Mouse (Mus musculus) MEL (cell line): ENCODE data around the gene Ovca2. TPM values are rescaled to one million over a fixed set of nuclear protein-coding genes. Genes with fewer than 3 reads are reported as not detected.

Experiments
- DNase-seq: peaks from one replicate; pipeline ENCODE4 v3.0.0; 2011; ENCODE audit warnings: low read depth, low spot score
- H3K27ac ChIP-seq: 2 replicates; pipeline ENCODE4 v1.5.1; 2012; ENCODE audit warnings: low read depth, mild to moderate bottlenecking, control low read depth, low read length, moderate library complexity; ENCODE audit not compliant: control insufficient read depth
- H3K27me3 ChIP-seq, 2 experiments: fragments of 150-350 bp in 1 of 2; sonication (generic) in 1 of 2; 2 replicates each; pipeline ENCODE4 v1.6.1; 2012; ENCODE audit warnings: low read length in 2 of 2, mild to moderate bottlenecking in 2 of 2, improper control_type of control experiment in 1 of 2, moderate library complexity in 1 of 2; ENCODE audit not compliant: insufficient read depth in 2 of 2, control insufficient read depth in 1 of 2
- H3K36me3 ChIP-seq, 2 experiments: 2 replicates each; pipeline ENCODE4 v1.6.1; 2012 to 2014; ENCODE audit warnings: low read length in 2 of 2, improper control_type of control experiment in 1 of 2, inconsistent platforms in 1 of 2, mild to moderate bottlenecking in 1 of 2; ENCODE audit not compliant: insufficient read depth in 2 of 2, control insufficient read depth in 1 of 2
- H3K4me1 ChIP-seq, 2 experiments: fragments of 150-350 bp in 1 of 2; sonication (generic) in 1 of 2; 2 replicates each; pipeline ENCODE4 v1.6.1; 2012; ENCODE audit warnings: low read length in 2 of 2, improper control_type of control experiment in 1 of 2, mild to moderate bottlenecking in 1 of 2; ENCODE audit not compliant: insufficient read depth in 2 of 2, control insufficient read depth in 1 of 2
- H3K4me3 ChIP-seq, 2 experiments: fragments of 150-350 bp in 1 of 2; sonication (generic) in 1 of 2; 2 replicates each; pipeline ENCODE4 v1.5.1; 2012; ENCODE audit warnings: low read depth in 2 of 2, low read length in 2 of 2, mild to moderate bottlenecking in 2 of 2, moderate library complexity in 2 of 2, control low read depth in 1 of 2, improper control_type of control experiment in 1 of 2; ENCODE audit not compliant: control insufficient read depth in 1 of 2, insufficient read depth in 1 of 2
- H3K79me2 ChIP-seq: 2 replicates; pipeline ENCODE4 v1.6.1; 2012; ENCODE audit warnings: mild to moderate bottlenecking, low read length, moderate library complexity; ENCODE audit not compliant: control insufficient read depth, poor library complexity, insufficient read depth
- H3K9ac ChIP-seq: 2 replicates; pipeline ENCODE4 v1.6.1; 2012; ENCODE audit warnings: low read depth, mild to moderate bottlenecking, control low read depth, low read length, moderate library complexity; ENCODE audit not compliant: control insufficient read depth, poor library complexity, severe bottlenecking
- H3K9me3 ChIP-seq: fragments of 150-350 bp; sonication (generic); replicated peaks from 2 replicates; pipeline ENCODE4 v1.6.1; 2012; ENCODE audit warnings: mild to moderate bottlenecking, low read length, improper control_type of control experiment, moderate library complexity; ENCODE audit not compliant: insufficient read depth
- CHD1 ChIP-seq: IDR thresholded peaks from 2 replicates; pipeline ENCODE4 v1.6.1; 2012; ENCODE audit warnings: low read depth, mild to moderate bottlenecking, inconsistent platforms, low read length, improper control_type of control experiment
- CHD2 ChIP-seq: IDR thresholded peaks from 2 replicates; pipeline ENCODE4 v1.6.1; 2011; ENCODE audit warnings: low read length, improper control_type of control experiment
- CTCF ChIP-seq, 3 experiments: IDR thresholded peaks in 2 of 3; conservative IDR thresholded peaks in 1 of 3; 2 replicates each; pipeline ENCODE4 v1.5.1; 2011 to 2012; ENCODE audit warnings: low read length in 3 of 3, low read depth in 2 of 3, mild to moderate bottlenecking in 2 of 3, improper control_type of control experiment in 1 of 3, inconsistent platforms in 1 of 3, mixed read lengths in 1 of 3, moderate library complexity in 1 of 3; ENCODE audit not compliant: control insufficient read depth in 1 of 3, insufficient read depth in 1 of 3, poor library complexity in 1 of 3, severe bottlenecking in 1 of 3
- ETS1 ChIP-seq: IDR thresholded peaks from 2 replicates; pipeline ENCODE4 v1.6.1; 2012; ENCODE audit warnings: low read depth, mild to moderate bottlenecking, inconsistent platforms, low read length, improper control_type of control experiment, moderate library complexity
- GATA1 ChIP-seq: IDR thresholded peaks from 2 replicates; pipeline ENCODE4 v1.6.1; 2011; ENCODE audit warnings: low read depth, low read length, improper control_type of control experiment
- MAFK ChIP-seq: IDR thresholded peaks from 2 replicates; pipeline ENCODE4 v1.6.1; 2011; ENCODE audit warnings: low read depth, mild to moderate bottlenecking, low read length, improper control_type of control experiment, borderline replicate concordance
- MAX ChIP-seq: IDR thresholded peaks from 2 replicates; pipeline ENCODE4 v1.6.1; 2011; ENCODE audit warnings: low read length, improper control_type of control experiment
- MAZ ChIP-seq: IDR thresholded peaks from 2 replicates; pipeline ENCODE4 v1.6.1; 2012; ENCODE audit warnings: low read depth, mild to moderate bottlenecking, inconsistent platforms, low read length, improper control_type of control experiment
- MYC ChIP-seq: IDR thresholded peaks from 2 replicates; pipeline ENCODE4 v1.6.1; 2011; ENCODE audit warnings: low read depth, mild to moderate bottlenecking, low read length, improper control_type of control experiment, moderate library complexity
- NELFE ChIP-seq: IDR thresholded peaks from 2 replicates; pipeline ENCODE4 v1.6.1; 2011; ENCODE audit warnings: low read depth, low read length, improper control_type of control experiment
- NRF1 ChIP-seq: IDR thresholded peaks from 2 replicates; pipeline ENCODE4 v1.6.1; 2014; ENCODE audit warnings: low read depth, mild to moderate bottlenecking, inconsistent platforms, low read length, improper control_type of control experiment, moderate library complexity; ENCODE audit not compliant: poor library complexity, insufficient read depth, severe bottlenecking
- RCOR1 ChIP-seq: IDR thresholded peaks from 2 replicates; pipeline ENCODE4 v1.6.1; 2012; ENCODE audit warnings: low read depth, mild to moderate bottlenecking, inconsistent platforms, low read length, improper control_type of control experiment
- SIN3A ChIP-seq: IDR thresholded peaks from 2 replicates; pipeline ENCODE4 v1.6.1; 2012; ENCODE audit warnings: low read length, improper control_type of control experiment, inconsistent platforms
- polyA plus RNA-seq, 2 experiments: library from polyadenylated mRNA; stranded (reverse) in 1 of 2; unstranded in 1 of 2; fragments of >175 nt in 1 of 2; fragments of >200 nt in 1 of 2; gene quantifications; 2 replicates each; pipeline versions ENCODE4 v1.2.1 to v1.2.4; 2012; ENCODE audit warnings: low replicate concordance in 2 of 2, low read depth in 1 of 2; ENCODE audit not compliant: insufficient read length in 2 of 2, insufficient read depth in 1 of 2, missing spikeins in 1 of 2
- total RNA-seq: library from RNA; depleted of rRNA; stranded (reverse); fragments of 300-350 nt; gene quantifications from 2 replicates; pipeline ENCODE4 v1.2.3, GENCODE M21; 2012

The Ovca2 gene
- total and polyA plus RNA-seq, 3 experiments = 23.1 to 33.1 TPM; not detected in 1

- no peak overlapping the region for H3K27ac ChIP-seq
- peaks cover 0 to 2% of the 10 kb centered on the region in 2 experiments; a peak in 2 of 4 replicates for H3K36me3 ChIP-seq
- H3K79me2 ChIP-seq = peaks cover 14% of the 10 kb centered on the region
- H3K4me3 ChIP-seq = no peak overlapping the region
- TF ChIP-seq ETS1 (no peak), GATA1 (no peak), MAX (no peak), MAFK (no peak), SIN3A (no peak), NRF1 (no peak)
- no peaks in the 10 kb centered on the region for H3K9me3 ChIP-seq
- no peak overlapping the region for H3K9ac ChIP-seq
- DNase-seq = no peak
- H3K4me1 ChIP-seq = no peaks in the 10 kb centered on the region; a peak in 1 of 4 replicates
- no peaks in the 10 kb centered on the region for H3K27me3 ChIP-seq
Measured at GRCm38 (mm10) chr11:75184986-75185385, 6.4 kb upstream of the Ovca2 start.

DNA sequence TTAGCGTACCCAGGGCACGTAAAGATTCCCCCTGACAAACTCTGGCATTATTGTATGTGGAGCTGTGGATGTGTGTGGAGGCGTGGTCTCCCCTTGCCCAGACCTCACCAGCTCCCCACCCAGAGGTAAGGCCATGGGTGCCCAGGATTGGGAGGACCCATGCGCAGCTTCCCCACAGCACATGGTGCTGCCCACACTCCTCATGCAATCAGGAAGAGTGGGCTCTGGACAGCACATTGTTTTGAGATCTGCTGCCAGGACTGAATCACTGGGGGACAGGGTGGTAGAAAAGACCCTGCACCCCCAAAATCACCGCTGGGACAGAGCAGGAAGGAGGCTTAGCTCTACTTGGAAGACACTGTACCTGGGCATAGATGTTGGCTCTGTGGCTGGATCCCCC, 5.9 kb upstream of the Ovca2 start:
- DNase-seq = no peak
- no peaks in the 10 kb centered on the region for H3K27me3 ChIP-seq
- no peaks in the 10 kb centered on the region for H3K9me3 ChIP-seq
- TF ChIP-seq MYC (no peak), CHD1 (no peak), RCOR1 (no peak), CHD2 (no peak), MAZ (no peak), NELFE (no peak)
- H3K27ac ChIP-seq = no peak overlapping the region
- H3K79me2 ChIP-seq = peaks cover 10% of the 10 kb centered on the region
- H3K36me3 ChIP-seq = peaks cover 0 to 2% of the 10 kb centered on the region in 2 experiments; a peak in 2 of 4 replicates
- H3K4me1 ChIP-seq = no peaks in the 10 kb centered on the region; a peak in 1 of 4 replicates
- no peak overlapping the region for H3K4me3 ChIP-seq
- no peak overlapping the region for H3K9ac ChIP-seq

DNA sequence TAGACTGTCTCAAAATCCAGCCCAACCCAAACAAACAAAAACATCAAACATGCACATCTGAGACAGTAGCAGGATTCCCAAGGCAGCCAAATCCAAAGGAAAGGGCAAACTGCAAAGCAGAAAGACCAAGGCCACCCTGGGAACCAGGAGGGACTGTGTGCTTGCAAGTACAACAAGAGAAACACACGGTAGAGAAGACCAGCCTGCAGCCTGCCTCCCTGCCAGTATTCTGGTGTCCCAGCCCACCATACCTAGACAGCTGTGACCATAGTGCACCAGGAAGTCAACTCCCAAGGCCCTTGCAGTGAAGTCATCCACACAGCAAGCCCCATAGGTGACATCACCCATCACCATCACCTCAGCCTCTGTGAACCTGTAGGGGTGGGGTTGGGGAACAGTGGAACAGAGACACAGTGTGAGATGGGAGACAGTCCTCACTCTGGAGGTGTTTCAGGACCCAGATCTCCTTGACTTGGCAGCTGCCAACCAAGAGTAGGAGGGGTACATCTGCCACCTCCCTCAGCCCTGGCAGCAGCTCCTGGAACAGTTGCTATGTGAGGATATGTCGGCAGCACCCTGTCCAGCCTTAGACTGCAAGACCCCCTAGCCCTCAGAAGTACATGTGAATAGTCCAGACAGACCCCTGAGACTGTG, 5.4 kb upstream of the Ovca2 start:
- H3K27ac ChIP-seq = no peak overlapping the region
- H3K4me3 ChIP-seq = no peak overlapping the region
- H3K36me3 ChIP-seq = peaks cover 0 to 2% of the 10 kb centered on the region in 2 experiments; a peak in 2 of 4 replicates
- H3K9me3 ChIP-seq = no peaks in the 10 kb centered on the region
- no peaks in the 10 kb centered on the region for H3K4me1 ChIP-seq
- H3K9ac ChIP-seq = no peak overlapping the region
- no peak for DNase-seq
- H3K27me3 ChIP-seq = no peaks in the 10 kb centered on the region
- peaks cover 5% of the 10 kb centered on the region for H3K79me2 ChIP-seq
- no peak for TF ChIP-seq CTCF (IDR thresholded peaks at IDR 0.05 in 2 of 3, conservative IDR thresholded peaks at IDR 0.05 in 1 of 3; ENCODE audit: control insufficient read depth in 1 of 3, insufficient read depth in 1 of 3, low read depth in 2 of 3, low read length in 3 of 3, poor library complexity in 1 of 3, severe bottlenecking in 1 of 3)
- no peak for TF ChIP-seq MAFK
- TF ChIP-seq, all 39 proteins: peak for 0
